Comparison of ENCODE assay signal across 28 mouse cellular contexts in genomic region chr11:8651448-8652035, GRCm38 (mm10). TPM values are rescaled to one million over a fixed set of nuclear protein-coding genes. Genes with fewer than 3 reads are reported as not detected.
DNase-seq lines count a peak whose midpoint lies in the region; TF ChIP-seq lines count a peak whose summit lies in the region.
"Had no signal": no experiment of that assay in that cellular context is flagged by ENCODE, and none has a peak within 500 bp of the region (broad histone marks: within the 10 kb centered on the region; RNA-seq: fewer than 3 reads in every experiment).

No protein-coding gene starts in this region.

- TF ChIP-seq CTCF in olfactory bulb, adult 2 months (IDR thresholded peaks at IDR 0.05; ENCODE audit: insufficient read depth, low read depth, low read length), result no peak

- TF ChIP-seq POLR2A in olfactory bulb, adult 2 months (IDR thresholded peaks at IDR 0.05; ENCODE audit: insufficient read depth, low read depth, low read length), result no peak

- peak; percentile 37 for DNase-seq in adrenal gland, postnatal 14 days
- no peak for DNase-seq in adrenal gland, adult 18-20 months (ENCODE audit: low spot score in 2 of 2)
- peak; percentile 64 for DNase-seq in kidney, adult 9 months
- no peak for DNase-seq in kidney, adult 8-10 months
- no peak for DNase-seq in limb, embryonic 10.5 days (ENCODE audit: low spot score)
- no peak for DNase-seq in cerebellum, postnatal 14 days
- DNase-seq: cerebellum, adult 2 months; cerebellum, postnatal 36 days; gastrocnemius, adult 2 months; heart, adult 2 months; heart, postnatal 14 days; kidney, adult 18-20 months; kidney, postnatal 14 days; liver, embryonic 13.5 days; lung, adult 2 months; lung, postnatal 10 days; right cerebral cortex, postnatal 4 days; thymus, adult 18-20 months; thymus, postnatal 25 days had no signal

- H3K27ac ChIP-seq in limb, embryonic 10.5 days, result peak overlapping the region; percentile 80; the same call in 1 of the 2 replicates
- peak overlapping the region; percentile 3; the same call in 1 of the 2 replicates for H3K27ac ChIP-seq in olfactory bulb, adult 2 months (ENCODE audit: insufficient read depth, low read depth, low read length)
- H3K27ac ChIP-seq: gastrocnemius, adult 2 months; heart, adult 2 months; hindbrain, embryonic 15.5 days; liver, embryonic 13.5 days; macrophage; midbrain, embryonic 15.5 days; neural tube, embryonic 15.5 days; stomach, postnatal 0 days had no signal

- WGBS in limb, embryonic 10.5 days, result 88% methylated on average over 10 of the region's 10 CpGs
- WGBS in olfactory bulb, adult 2 months, result 94% methylated on average over 10 of the region's 10 CpGs

- H3K36me3 ChIP-seq in limb, embryonic 10.5 days, result no peaks in the 10 kb centered on the region
- H3K36me3 ChIP-seq: embryonic facial prominence, embryonic 12.5 days; heart, embryonic 12.5 days; hindbrain, embryonic 10.5 days; hindbrain, embryonic 15.5 days; liver, embryonic 13.5 days; midbrain, embryonic 15.5 days; neural tube, embryonic 15.5 days had no signal

- H3K4me1 ChIP-seq in limb, embryonic 10.5 days, result peaks cover 70% of the 10 kb centered on the region
- peaks cover 32% of the 10 kb centered on the region for H3K4me1 ChIP-seq in olfactory bulb, adult 2 months (ENCODE audit: control insufficient read depth, insufficient read depth, low read length)

- H3K4me3 ChIP-seq in limb, embryonic 10.5 days, result no peak overlapping the region
- H3K4me3 ChIP-seq in olfactory bulb, adult 2 months (ENCODE audit: insufficient read depth, low read depth, low read length), result no peak overlapping the region
- H3K4me3 ChIP-seq: embryonic facial prominence, embryonic 12.5 days; gastrocnemius, adult 2 months; heart, adult 2 months; heart, embryonic 12.5 days; hindbrain, embryonic 10.5 days; hindbrain, embryonic 15.5 days; liver, embryonic 13.5 days; midbrain, embryonic 15.5 days; neural tube, embryonic 15.5 days had no signal

- H3K9me3 ChIP-seq in limb, embryonic 10.5 days (replicated peaks), result no peaks in the 10 kb centered on the region
- H3K9me3 ChIP-seq: embryonic facial prominence, embryonic 12.5 days; heart, embryonic 12.5 days; hindbrain, embryonic 10.5 days; hindbrain, embryonic 15.5 days; liver, embryonic 13.5 days; midbrain, embryonic 15.5 days; neural tube, embryonic 15.5 days had no signal

- H3K27me3 ChIP-seq in limb, embryonic 10.5 days (ENCODE audit: low read depth, poor library complexity, severe bottlenecking), result no peaks in the 10 kb centered on the region
- H3K27me3 ChIP-seq: embryonic facial prominence, embryonic 12.5 days; heart, embryonic 12.5 days; hindbrain, embryonic 15.5 days; liver, embryonic 13.5 days; midbrain, embryonic 15.5 days; neural tube, embryonic 15.5 days had no signal

RNA-seq across cellular contexts. Expression of gene Tns3, which starts 12.8 kb away (rescaled TPM):
- 36.9 and 38.4 TPM in 2 replicates for total RNA-seq in adrenal gland, postnatal 14 days (2021)
- total RNA-seq in adrenal gland, adult 18-20 months (2021), result 10 to 100 TPM; 48.3 to 51.5 TPM
- 28.2 and 35.6 TPM in 2 replicates for polyA plus RNA-seq in limb, embryonic 10.5 days (2016; fragmentation: Nextera tagmentation; extraction: Ambion mirVana)
- not detected in 2 replicates for polyA plus RNA-seq in olfactory bulb, adult 2 months (2012; ENCODE audit: insufficient read depth, insufficient read length, low replicate concordance, missing spikeins)

Comparison
In these comparisons a context has a peak if more than half of its experiments do, and no peak if none do; other contexts are left out.
1. DNase-seq: peak in adrenal gland, postnatal 14 days (single experiment) and kidney, adult 9 months (single experiment); none in adrenal gland, adult 18-20 months (0 of 2), kidney, adult 8-10 months (0 of 2), limb, embryonic 10.5 days (single experiment) and cerebellum, postnatal 14 days (0 of 2).